Mouse (Mus musculus): ENCODE results near the gene Abtb2.

The Abtb2 gene

DNA sequence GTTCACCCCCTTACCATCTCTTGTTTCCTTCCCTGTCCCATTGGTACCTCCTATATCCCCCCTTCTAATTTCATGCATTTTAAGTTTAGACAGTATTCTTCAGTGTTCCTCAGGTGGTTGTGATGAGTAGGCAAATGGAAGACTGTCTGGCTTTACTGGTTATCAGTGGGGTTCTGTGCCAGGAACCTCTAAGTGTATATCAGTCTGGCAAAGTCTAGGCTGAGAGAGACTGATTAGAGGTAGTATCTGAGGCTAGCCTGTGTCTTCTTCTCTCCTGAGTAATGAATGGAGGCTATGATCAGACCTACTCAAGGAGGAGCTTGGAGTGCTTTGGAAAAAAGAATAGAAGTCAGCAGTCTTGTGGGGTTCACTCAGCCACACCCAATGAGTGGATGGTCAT lies 18.0 kb downstream of the Abtb2 start:
- no peak for DNase-seq (ENCODE audit: low read depth)

DNA sequence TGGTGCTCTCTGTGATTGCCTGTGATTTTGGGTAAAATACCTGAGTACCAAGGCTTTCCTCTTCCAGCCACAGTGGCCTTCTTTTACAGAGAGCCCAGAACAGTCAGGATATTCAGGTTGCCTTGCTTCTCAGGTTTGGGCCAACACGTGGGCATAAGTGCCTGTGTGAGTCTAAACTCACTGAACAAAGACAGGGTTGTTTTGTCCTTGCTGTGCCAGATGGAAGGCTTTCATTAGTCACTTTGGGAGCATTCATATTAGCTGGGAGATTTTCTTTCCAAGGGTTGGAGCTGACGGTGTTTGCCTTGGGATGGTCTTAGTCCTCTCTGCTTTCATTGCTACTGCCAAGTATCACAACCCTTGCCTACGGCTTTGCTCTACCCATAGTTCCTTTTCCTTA lies 20.3 kb downstream of the Abtb2 start:
- no peak for DNase-seq (ENCODE audit: low read depth)

DNA sequence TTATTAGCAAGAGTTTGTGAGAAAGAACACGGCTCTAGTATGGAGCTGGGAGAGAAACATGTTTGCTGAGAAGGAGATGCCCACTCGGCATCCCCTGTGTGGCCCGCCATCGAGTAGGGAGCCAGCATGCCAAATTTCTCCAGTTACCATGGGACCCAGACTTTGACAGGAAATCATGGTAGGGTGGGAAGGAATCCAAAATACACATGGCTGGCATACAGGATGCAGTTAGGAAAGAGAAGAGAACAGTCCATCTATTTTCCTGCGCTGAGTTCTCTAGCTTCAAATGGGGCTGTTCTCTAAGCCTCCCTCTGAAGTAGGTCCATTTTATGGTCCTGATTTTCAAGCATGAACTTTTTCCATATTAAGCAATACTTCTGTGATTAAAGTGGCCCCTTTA lies 22.7 kb downstream of the Abtb2 start:
- no peak for DNase-seq (ENCODE audit: low read depth)

DNA sequence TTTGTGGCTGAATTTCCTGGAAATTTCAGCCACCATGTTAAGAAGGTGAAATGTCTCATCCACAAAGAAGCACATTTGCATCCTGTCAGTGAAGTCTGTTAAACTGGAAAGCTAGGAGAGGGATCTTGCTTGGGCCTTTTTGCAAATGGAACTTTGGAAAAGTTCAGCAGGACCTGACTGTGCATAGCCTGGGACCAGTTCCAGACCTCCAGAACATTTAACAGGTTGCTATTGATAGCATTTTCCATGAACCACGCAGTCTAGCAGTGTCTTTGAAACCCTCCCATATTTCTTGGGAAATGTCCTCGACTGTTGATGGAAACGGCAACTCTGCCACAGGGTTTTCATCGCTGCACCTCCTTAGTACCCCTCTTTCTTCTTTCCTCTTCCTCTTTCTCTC lies 23.3 kb downstream of the Abtb2 start:
- DNase-seq (ENCODE audit: low read depth) = no peak

DNA sequence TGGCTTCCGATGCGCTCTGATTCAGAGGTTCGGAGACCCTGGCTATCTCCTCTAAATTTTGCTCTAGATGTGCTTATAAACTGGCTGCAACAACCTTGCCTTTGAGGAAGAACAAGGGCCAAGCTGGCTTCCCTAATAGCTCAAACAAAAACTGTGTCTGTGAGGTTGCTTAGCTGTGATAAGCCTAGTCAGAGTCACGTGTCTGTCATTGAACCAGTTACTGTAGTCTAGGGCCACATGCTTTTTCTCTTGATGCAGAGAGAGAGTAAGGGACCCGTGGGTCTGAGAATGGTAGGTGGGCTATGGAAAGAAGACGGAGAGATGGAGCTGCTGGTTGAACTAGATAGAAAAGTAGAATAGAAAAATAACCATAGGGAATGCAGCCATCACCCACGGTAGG lies 24.5 kb downstream of the Abtb2 start:
- no peak for DNase-seq (ENCODE audit: low read depth)

DNA sequence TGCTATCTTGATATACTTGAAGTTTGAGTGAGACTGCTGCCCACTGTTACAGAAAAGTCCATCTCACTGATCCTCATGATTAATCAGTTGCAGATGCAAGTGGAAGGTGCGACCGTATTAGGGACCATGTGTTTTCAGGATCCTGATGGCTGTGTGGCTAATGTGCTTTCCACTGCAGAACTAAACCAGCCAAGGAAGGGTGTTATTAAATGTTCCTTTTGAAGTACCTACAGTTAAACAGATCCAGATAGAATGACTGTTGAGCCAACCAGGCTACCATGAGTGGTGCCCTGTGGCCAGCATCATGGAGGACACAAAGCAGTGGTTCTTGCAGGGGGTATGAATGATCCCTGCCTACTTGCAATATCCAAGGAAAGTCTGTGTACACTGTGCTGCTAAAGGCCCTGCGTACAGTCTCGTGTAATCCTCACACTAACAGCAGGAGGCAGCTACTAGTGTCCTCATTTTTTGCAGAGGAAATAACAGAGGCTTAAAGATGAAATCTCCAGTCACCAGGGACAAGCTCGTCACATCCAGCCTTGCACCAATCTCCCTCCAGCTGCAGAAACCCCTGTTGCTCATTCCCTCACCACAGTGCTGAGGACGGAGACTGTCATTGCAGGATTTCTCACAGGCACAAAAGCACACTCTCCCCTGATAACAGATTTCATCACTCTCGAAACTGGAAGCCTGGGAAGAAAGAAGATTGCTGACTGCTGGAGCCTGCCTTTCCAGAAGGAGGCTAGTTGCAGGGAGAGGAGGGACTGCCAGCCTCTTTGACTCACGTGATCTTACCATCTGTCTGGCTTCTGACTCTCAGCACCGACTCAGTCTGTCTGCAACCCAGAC lies 25.9 kb downstream of the Abtb2 start:
- DNase-seq (ENCODE audit: low read depth) = no peak

DNA sequence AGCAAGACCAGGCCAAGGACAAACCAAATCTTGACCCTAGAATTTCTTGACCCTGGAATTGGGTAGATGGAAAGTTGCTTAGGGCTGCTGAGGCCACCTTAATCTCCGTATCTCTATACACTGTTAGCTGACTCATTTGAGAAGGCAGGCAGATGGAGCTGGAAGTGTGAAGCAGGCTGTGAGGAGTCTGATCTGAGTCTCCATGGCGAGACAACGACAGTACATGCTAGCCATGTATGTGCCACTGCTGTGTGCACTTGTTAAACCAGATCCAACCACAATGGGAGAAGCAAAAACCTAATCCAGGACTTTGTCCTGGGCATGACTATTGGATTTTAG lies 26.4 kb downstream of the Abtb2 start:
- no peak for DNase-seq (ENCODE audit: low read depth)

DNA sequence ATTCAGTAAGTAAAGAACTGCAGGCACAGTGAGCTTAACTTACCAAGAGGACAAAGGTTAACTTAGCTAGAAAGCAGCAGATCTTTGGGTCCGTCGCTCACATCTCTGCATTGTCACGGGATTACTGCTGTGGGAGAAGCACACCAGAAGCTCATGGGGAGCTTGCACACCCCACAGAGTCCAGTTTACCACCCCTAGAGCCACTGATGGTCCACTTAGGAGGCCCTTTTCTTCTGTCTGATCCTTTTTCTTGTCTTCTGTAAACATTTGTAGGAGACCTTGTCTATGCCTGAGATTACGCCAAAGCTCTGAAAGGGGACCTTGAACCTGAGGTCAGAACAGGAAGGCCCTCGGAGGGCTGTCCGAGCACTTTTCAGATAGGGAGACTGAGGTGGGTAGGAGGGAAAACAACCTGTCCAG lies 28.5 kb downstream of the Abtb2 start:
- DNase-seq (ENCODE audit: low read depth) = no peak

DNA sequence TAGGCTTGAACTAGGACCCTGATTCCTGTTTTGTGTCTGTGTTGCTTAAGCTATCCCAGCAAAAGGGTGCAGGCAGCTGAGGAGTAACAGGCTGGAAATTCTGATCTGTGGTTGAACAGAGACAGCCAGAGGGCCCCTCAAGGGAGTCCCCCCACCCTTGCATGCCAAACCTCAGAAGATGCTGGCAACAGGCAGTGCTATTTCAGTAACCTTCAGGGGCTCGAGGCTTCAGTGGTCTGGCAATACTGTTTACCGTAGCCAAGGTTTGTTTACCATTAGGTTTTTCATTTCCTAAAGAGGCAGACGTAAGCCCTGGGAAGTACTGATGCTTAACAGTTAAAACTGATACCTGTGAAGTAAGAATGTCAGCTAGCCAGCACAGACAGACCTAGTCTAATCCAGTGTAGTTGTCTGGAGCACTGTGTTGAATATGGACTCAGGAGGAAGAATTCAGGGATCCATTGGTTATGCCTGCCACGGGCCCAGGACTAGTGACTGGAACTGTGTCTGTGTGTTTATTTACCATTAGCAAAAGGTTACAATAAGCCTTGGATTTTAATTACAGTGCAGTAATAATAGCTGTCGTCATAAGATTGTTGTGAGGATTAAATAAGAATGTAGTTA lies 29.0 kb downstream of the Abtb2 start:
- no peak for DNase-seq (ENCODE audit: low read depth)

DNA sequence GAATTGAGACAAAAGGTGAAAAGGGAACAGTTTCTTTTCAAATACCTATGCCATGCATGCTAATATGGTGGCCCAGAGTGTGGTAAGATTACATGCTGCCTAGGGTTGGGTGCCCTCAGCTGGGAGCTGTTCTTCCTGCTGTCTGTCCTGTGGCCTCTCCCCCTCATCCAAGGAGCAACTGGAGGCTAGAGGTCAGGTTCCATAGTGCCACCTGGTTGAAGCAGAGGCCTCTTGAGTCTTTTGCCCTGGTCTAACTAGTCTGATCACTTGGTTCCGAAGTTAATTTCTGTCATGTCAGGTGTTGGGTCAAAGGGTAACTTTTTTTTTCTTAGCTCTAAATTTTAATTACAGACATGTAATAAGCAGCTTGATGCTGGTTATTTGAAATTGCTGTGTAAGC lies 33.2 kb downstream of the Abtb2 start:
- DNase-seq (ENCODE audit: low read depth) = no peak

DNA sequence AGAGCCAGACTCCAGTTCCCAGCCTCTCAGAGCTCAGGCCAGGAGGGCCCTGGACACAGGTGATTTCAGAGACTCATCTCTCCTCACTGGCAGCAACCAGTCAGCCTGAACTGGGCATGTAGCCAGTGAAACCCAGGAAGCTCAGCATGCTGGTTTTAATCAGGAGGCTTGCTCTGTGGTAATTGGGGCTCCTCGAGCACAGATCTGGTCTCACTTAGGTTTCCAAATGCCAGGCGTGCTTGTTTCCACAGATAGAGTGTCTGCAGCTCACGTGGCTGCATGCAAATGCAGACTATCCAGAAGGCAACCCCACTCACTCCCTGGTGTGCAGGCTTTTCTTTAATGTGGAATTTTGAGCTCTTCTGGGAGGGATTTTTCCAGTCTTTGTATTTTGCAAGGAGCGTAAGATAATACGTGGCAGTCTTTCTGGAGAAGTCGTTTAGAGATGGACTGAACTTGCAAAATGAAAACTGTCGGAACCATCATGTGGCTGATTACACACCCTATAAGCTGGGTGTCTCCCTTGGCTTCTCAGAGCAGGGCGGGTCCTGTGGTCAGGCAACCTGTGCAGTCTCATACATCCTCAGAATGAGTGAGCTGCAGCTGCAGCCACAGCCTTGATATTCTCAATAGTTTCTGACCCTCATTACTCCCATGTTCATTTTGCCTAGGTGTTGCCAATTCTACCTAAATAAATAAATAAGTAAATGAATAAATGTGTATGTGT lies 34.2 kb downstream of the Abtb2 start:
- no peak for DNase-seq (ENCODE audit: low read depth)

DNA sequence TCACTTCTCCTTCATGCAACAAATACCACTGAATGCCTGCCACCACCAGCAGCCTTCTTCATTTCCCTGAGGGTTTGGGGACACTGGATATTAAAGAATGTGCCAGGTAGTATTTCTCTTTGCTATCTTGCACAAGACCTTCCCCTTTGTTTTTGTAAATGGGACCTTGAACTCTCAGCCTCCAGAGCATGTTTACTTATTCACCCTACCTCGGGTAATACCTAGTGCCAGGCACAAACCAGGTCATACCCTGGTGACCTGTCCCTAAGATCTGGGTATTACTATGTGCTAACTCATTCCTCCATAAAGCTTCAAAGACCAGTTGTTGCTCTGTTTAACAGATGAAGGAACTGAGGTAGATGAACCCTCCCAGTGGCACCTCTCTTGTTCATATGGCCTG lies 35.0 kb downstream of the Abtb2 start:
- no peak for DNase-seq (ENCODE audit: low read depth)

DNA sequence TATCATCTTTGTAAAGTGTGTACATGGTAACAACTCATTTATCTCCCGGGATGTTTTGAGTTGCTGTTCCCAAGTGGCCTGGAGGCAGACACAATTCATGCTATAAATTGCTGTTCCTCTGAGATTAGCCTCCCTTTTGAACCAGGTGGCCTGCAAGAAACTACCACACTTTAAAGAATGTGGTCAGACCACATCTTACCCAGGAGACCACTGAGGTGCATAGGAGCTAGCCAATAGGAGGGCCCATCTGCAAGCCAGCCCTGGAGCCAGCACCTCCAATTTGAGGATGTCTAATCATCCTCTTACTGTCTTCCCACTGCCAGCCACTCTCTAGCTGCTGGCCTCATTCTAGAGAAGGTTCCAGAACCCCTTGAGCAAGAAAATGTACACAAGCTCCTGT lies 35.4 kb downstream of the Abtb2 start:
- no peak for DNase-seq (ENCODE audit: low read depth)

DNA sequence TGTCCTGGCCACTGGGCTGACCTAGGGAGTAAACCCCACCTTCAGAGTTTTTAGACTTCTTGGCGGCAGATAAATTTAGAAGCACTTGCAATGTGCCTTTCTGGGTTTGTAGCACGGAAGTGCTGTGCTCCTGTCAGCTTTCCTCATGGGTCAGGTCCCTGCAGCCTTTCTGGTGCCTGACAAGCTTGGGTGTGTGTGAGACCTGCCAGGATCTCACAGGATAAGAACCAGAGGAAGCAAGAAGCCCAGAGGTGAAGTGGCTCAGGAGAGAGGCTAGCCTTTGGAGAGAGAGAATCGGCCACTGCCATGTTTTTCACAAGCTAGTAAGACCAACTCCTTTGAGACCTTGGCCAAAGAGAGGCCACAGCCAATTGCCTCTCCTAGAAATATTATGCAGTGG lies 37.1 kb downstream of the Abtb2 start:
- DNase-seq (ENCODE audit: low read depth) = no peak

DNA sequence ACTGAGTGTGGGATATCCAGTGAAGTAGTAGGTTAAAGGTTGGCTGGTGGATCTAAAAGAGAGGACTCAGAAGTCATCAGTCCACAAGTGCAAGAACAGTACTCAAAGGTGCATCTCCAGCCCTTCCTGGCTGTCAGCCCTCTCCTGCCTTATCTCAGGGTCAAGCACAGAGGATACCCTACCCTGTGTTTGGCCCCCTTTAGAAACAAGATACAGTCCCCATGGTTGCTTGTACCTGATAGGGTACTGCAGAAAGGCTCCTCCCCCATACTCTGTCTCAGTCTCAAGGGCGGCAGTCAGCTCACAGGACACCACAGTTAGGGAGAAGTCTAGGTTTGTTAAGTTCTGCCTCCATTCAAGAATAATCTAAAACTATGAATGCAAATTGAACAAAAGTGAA lies 37.8 kb downstream of the Abtb2 start:
- no peak for DNase-seq (ENCODE audit: low read depth)

DNA sequence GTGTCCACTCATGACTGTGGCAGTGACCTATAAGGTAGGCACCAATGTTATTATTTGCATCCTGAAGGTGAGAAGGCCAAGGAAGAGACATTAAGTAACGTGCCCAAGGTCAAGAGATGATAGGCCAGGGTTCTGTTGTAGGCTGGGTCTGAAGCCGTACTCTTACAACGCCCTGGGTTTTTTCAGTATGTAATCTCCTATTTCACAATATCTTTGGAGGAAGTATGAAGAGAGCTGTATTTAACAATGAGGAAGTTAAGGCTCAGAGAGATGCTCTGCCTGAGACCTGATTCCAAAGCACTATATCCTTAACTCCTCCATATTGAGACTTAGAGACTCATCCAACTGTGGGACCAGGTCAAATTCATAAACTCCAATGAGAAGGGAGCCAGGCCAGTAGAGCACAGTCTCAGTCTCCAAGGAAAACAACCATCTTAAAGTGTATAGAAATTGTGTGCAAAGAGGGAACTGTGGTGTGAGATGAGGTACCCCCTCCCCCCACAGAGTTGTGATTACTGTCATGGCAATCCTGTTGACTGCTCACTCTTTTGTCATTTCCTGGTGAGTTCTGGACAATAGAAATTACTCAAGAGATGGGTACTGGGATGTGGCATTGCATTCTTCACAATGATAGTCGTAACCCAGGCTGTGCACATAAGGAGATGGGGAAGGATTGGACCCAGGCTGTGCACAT lies 39.8 kb downstream of the Abtb2 start:
- DNase-seq (ENCODE audit: low read depth) = peak; percentile 31

DNA sequence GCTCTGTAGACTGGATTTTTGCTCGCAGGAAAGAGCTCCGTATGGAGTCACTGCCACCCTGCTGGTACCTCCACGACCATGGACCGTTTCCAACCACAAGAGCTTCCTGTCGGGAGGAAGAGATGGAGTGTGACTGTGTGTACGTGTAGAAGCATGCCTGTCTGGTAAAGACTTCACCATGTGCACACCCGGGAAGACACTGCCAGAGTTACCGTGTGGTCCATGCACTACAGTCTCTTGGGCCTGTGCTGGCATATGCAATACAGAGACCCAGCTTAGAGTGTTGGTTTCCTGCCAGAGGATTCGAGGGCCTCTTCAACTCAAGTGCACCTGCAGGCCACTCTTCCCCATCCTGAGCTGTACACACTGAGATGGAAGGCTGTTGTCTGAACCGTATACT lies 41.8 kb downstream of the Abtb2 start:
- no peak for DNase-seq (ENCODE audit: low read depth)

DNA sequence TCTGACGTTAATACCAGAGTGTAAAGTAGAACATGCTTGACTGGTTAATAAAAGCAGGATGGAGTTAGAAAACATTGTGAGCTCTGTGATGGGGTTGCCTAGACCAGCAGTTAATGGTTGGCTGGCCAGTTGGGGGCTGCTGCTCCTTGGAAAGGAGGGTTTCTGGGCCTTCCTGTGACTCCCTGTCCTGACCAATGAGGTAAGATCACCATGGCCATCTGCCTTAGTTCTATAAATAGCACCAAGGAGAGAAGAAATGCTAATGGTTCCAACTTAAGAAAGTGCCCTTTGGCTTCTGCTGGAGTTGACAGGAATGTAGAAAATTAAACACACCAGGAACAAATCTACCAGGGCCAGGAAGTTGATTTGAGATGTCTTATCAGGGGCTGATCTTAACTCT lies 42.8 kb downstream of the Abtb2 start:
- no peak for DNase-seq (ENCODE audit: low read depth)

DNA sequence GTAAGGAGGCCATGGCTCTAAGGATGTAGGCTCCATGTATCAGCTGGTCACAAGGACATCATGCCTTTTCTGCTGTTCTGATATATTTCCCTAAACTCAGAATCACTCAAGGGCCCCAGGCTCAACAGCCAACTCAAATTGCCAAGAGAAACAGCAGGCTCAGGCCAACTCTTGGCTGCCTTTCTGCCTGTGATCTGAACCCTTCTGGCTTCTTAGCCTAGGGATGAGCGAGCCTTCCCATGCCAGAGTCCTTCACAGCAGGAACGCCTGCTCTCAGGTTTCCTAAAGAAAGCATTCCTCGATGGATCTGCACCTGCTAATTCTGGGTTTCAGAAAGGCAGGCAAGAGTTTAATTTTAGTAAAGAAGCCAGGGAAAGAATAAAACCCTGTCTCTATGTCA lies 43.4 kb downstream of the Abtb2 start:
- no peak for DNase-seq (ENCODE audit: low read depth)

DNA sequence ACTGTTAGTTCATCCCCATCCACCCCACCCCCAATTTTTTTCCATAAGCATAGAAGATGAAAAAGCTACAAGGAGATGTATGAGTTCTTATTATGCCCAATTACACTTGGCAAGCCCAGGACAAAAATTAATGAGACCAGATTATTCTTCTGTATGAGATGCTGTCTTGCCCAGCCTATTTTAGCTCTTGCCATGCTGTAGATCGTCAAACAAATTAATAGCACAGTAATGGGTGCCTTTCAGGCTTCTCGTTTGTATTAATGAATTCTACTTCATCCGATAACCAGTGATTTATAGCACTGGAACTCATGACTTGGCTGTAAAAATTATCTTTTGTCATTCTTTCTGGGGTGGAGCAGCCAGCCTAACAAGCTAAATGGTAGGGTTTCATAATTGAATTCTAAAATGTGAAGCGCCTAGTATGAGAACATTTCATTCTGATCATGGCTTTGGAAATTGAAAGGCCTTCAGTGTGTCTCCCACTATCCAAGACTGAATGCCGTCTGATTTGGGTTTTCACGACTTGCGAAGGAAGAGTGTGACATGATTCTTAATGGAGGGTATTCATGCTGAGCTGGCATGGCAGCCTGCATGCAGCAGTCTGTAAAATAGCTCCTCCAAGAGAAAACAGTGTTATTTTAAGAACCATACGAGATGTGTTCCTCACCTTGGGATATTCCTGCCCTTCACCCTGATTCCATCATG lies 44.9 kb downstream of the Abtb2 start:
- DNase-seq (ENCODE audit: low read depth) = no peak

DNA sequence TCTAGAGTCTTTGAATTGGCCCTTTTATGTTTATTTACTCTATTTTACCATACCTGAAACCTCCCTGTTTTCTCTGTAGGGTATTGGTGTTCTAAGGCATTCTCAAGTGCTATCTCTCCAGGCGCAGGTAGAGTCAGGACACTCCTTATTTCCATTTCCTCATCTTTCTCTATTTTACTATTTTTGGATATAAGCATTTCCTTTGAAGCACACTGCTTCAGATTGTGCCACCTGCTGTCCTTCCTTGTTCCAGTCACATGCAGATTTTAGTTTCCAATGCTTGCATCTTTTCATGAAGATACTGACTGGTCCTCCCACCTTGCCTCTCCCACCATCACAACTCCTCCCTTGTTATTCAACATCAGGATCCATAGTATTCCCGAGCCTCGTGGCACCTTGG lies 47.8 kb downstream of the Abtb2 start:
- no peak for DNase-seq (ENCODE audit: low read depth)

DNA sequence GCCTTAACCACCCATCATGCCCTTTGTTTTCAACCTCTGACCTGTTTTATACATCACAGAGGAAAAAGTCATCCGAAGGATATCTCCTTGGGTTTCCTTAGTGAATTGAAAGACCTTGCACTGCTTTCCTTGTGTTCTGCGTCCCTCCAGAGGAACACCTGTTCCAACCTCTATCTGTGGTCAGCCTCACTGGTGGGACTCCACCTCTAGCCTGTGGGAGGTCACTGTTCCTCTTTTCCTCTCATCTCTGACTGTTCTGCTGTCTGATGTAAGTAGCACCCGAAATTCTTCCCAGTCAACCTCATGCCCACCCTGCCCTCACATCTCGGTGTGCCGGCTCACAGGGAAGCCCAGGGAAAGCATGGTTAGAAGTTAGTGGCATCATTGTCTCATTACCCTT lies 48.9 kb downstream of the Abtb2 start:
- DNase-seq (ENCODE audit: low read depth) = no peak
